Mouse (Mus musculus) ES-Bruce4 (cell line): ENCODE measurements at regions not wholly inside any gene's neighbourhood (a gene's known extent, or its start where the extent isn't known, plus 50 kb on each side); places are given as distances from the start of the nearest gene placed in this dataset.

Experiments used
- EP300 ChIP-seq: IDR thresholded peaks from 2 replicates; pipeline ENCODE4 v1.6.1; 2011; ENCODE audit warnings: low read depth, low read length; ENCODE audit not compliant: insufficient read depth
- POLR2A ChIP-seq: IDR thresholded peaks from one replicate; pipeline ENCODE4 v1.8.1; 2011; ENCODE audit warnings: low read length; ENCODE audit not compliant: insufficient read depth

- no peak for TF ChIP-seq EP300
- TF ChIP-seq POLR2A, result no peak
Measured at GRCm38 (mm10) chr8:90455321-90455720, 107.2 kb upstream of the Tox3 start.
